Mouse (Mus musculus) testis, adult 2 months (tissue): ENCODE results near the gene Snhg11.

Experiments used
- CTCF ChIP-seq: fragments of 200-500 bp; IDR thresholded peaks from 2 replicates; pipeline ENCODE4 v1.5.1; 2012; ENCODE audit warnings: low read depth, mild to moderate bottlenecking, inconsistent platforms, low read length, moderate library complexity; ENCODE audit not compliant: control insufficient read depth, insufficient read depth, insufficient replicate concordance
- POLR2A ChIP-seq: fragments of 200-500 bp; IDR thresholded peaks from 2 replicates; pipeline ENCODE4 v1.6.1; 2012; ENCODE audit warnings: low read depth, mild to moderate bottlenecking, inconsistent platforms, low read length, moderate library complexity; ENCODE audit not compliant: control insufficient read depth

DNA sequence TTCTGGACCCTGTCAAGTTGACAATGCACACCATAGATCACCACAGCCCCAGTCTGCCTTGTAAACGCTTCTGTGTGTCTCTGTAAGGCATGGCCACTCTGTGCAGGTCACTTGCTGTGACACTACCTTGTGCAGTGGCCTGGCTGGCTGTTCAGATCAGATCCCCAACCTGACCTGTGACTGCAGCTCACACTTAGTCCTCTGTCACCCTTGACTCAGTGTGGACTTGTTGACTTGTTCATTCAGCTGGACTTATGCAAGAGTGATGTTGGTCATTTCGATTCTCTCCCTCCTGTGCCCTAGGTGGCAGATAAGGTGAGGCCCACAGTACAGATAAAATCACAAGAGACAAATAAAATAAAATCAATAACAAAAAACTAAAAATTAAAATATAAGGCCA lies 34.1 kb upstream of the Snhg11 start:
- TF ChIP-seq POLR2A (no peak), CTCF (no peak)
